Mouse (Mus musculus) granulocyte monocyte progenitor cell, adult 5-6 weeks (primary cell): ENCODE measurements around the gene Elovl1. TPM values are rescaled to one million over a fixed set of nuclear protein-coding genes. Genes with fewer than 3 reads are reported as not detected.

Experiments used
- ATAC-seq: replicated peaks from 2 replicates; pipeline ENCODE4 v1.8.0; 2016; ENCODE audit warnings: mild to moderate bottlenecking, moderate TSS enrichment, inconsistent platforms; ENCODE audit not compliant: poor library complexity, severe bottlenecking
- total RNA-seq, 2 experiments: library from RNA; stranded (forward) in 1 of 2; stranded (reverse) in 1 of 2; fragments of 200-712, 200-1000 nt in 1 of 2; fragments of >200 nt in 1 of 2; fragmentation: Nextera tagmentation in 1 of 2; gene quantifications; 2 replicates each; pipeline ENCODE4 v1.2.3; 2014 to 2017

Gene Elovl1
- total RNA-seq, 2 experiments from 2014 or later: 63.3 to 116 TPM

GRCm38 (mm10) chr4:118428531-118429214 is 780 bp downstream of the Elovl1 start:
- ATAC-seq: peak; percentile 23; the same call in 1 of the 2 replicates

DNA sequence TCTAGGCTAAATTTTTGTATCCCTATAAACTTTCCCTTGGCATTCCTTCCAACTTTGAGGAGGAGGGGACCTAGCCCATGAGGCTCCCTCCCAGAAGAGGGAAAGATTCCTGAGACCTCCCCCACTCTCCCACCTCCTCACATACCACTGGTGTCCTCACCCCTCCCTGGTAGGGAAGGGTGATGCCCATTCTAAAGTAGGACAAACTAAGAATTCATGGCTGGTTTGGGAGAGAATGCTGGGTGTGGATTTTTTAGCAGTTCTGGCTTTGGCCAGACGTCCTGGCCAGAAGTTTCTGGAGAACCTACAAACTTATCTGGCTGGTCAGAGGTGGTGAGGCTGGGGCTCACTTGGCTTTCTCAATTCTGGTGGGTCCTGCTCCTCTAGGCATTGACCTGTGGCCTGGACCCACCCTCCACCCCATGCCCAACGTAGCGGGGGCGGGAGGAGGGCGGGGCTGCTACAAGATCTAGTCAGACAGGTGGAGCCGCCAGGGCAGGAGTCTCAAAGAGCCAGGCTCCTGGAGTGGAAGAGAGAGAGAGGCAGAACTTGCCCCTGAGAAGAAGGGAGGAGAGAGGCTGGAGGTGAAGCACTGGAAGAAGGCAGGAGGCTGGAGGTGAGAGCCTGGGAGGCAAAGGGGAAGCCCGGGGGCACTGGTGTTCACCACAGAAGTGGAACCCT is 1.5 kb downstream of the Elovl1 start:
- no peak for ATAC-seq

DNA sequence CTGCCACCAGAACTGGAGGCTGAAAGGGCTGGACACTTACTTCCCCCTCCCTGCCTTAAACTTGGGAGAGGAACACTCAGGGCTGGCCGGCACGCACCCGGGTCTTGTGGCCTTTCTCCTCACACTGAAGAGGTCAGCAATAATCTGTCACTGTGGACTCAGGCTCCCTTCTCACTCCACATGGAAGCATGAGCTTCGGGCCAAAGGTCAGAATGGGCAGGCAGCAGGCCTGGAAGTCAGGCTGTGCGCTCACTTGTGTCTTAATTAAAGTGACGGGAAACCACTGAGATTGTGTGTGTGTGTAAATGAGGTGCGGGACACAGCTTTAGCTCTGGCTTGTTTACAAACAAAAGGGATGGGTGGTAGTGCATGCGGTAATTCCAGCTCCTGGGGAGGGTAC is 4.4 kb downstream of the Elovl1 start:
- ATAC-seq: no peak

GRCm38 (mm10) chr4:118436820-118437603 is 9.1 kb downstream of the Elovl1 start, which contains the start of gene Cdc20:
Gene Cdc20 (minus strand): TSS chr4:118437352.
- peak; percentile 91 for ATAC-seq

DNA sequence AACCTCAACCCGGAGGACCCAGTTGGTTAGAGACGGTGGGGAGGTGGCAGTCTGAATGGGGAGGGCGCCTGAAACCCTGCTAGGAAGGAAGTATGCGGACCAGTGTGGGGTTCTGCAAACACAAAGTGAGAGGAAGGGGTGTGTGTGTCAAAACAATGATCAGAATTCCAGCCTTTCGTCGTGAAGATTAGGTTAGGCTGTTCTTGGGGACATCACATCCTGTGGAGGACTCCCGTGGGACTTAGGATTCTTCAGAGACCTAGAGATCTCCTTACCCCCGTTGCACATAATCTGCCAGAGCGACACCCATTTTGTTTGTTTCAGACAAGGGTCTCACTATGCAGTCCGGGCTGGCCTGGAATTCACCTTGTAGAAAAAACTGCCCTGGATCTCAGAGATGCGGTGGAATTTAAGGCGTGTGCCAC is 9.9 kb downstream of the Elovl1 start:
- ATAC-seq: peak; percentile 36; the same call in 1 of the 2 replicates

DNA sequence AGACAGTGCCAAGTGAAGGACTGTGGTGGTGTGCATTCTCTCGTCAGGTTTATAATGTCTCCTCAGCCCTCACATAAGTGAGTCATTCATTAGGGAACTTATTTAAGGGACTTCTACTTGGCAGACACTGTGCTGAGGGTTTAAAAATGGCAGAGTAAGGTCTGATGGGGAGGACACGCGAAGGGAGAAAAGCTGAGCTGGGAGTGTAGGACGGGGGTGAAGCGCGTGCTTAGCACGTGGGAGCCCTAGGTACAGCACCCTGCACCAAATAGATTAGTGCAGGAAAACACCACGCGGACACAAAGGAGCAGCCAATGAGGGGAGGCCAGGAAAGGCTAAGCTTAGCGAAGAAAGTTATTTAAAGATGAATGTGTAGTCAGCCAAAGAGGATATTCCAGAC is 17.2 kb downstream of the Elovl1 start:
- no peak for ATAC-seq

GRCm38 (mm10) chr4:118445781-118446414 is 18.0 kb downstream of the Elovl1 start:
- no peak; the same call in 1 of the 2 replicates for ATAC-seq

GRCm38 (mm10) chr4:118446415-118447153 is 18.7 kb downstream of the Elovl1 start:
- ATAC-seq: 0 out of 2 replicates have a peak, but pooled peaks have one; percentile 22

- no peak for ATAC-seq
These were observed 29.6 kb downstream of the Elovl1 start, which contains the start of gene Mpl for GRCm38 (mm10) chr4:118457345-118457975. Gene Mpl (minus strand): TSS chr4:118457513.

- ATAC-seq: no peak
These were observed 37.1 kb downstream of the Elovl1 start for GRCm38 (mm10) chr4:118464956-118465355.

- peak; percentile 96 for ATAC-seq
These were observed 37.8 kb downstream of the Elovl1 start for GRCm38 (mm10) chr4:118465697-118466163.

- ATAC-seq: no peak
These were observed 43.4 kb downstream of the Elovl1 start for GRCm38 (mm10) chr4:118471281-118471680.

DNA sequence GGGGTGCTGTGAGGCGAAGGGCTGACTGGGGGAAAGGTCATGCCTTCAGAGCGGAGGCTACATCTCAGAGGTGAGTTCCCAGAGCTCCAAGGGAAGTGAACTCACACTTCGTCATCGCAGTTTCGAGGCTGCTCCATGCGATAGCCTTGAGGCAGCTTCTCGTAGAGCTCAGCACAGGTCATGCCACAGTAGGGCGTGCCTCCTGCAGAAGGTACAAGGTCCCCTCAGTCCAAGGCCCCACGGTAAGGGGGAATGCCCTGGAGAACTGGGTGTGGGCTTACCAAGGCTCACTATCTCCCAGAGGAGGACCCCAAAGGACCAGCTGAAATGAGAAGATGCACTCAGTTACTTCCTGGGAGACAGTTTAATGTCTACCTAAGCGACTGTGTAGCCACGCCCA is 44.8 kb downstream of the Elovl1 start:
- ATAC-seq: no peak

DNA sequence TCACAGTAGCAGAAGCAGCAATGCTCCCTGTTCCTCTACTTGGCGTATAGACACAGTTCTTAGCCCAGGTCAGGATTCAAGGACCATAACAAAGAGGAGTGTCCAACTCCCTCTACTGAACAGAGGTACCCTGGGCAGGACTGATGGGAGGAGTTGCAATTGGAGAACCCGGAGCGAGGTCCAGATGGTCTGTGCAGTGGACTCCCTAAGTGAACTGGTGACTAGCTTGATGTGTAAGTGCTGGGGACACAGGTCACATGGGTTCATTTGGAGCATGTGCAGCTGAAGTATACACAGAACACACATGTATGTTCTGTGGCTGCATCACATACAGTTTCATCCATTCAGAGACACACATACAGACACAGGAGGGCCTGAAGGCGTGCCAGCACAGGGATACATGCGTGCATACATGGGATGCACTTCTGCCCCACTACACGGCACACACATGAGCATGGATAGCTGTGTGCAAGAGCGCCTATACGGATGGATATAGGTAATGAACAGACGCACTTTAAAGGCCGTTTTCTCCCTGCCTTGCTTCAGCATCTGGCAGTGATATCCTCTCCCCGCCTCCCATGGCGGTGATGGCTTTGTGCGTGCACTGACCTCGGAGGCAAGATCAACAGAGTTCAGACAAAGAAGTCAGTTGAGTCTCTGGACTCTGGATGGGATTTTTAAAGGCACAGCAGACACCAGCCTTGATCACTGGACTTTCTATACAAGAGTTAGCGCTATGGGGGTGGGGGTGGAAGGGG is 49.1 kb downstream of the Elovl1 start:
- no peak for ATAC-seq
